Mouse (Mus musculus): ENCODE measurements around the gene Prpsap2. TPM values are rescaled to one million over a fixed set of nuclear protein-coding genes. Genes with fewer than 3 reads are reported as not detected.

The Prpsap2 gene
- 25.2 TPM for polyA plus RNA-seq (2017; shearing (Covaris generic))

GRCm38 (mm10) chr11:61761584-61762407 lies at the start of gene Prpsap2:
TSS of gene Prpsap2 (minus strand) at chr11:61762088.

GRCm38 (mm10) chr11:61720636-61721035 lies 41.3 kb downstream of the Prpsap2 start, which contains the start of gene Slc5a10:
TSS of gene Slc5a10 (minus strand) at chr11:61720826.

GRCm38 (mm10) chr11:61683907-61684731 lies 77.8 kb downstream of the Prpsap2 start, which contains the start of gene Fam83g:
TSS of gene Fam83g (plus strand) at chr11:61684091.

Other genes starting within 250 kb of the Prpsap2 start
- gene Epn2, start 182.4 kb downstream of the Prpsap2 start, polyA plus RNA-seq (2017; shearing (Covaris generic)), result 1.1 TPM
- 240 TPM for gene Grap, start 108.8 kb downstream of the Prpsap2 start, polyA plus RNA-seq (2017; shearing (Covaris generic))
- gene Fam83g, start 78.0 kb downstream of the Prpsap2 start, polyA plus RNA-seq (2017; shearing (Covaris generic)), result 1.00 TPM
- not detected for gene Slc5a10, start 41.3 kb downstream of the Prpsap2 start, polyA plus RNA-seq (2017; shearing (Covaris generic))
- gene Ulk2, start 93.0 kb upstream of the Prpsap2 start, polyA plus RNA-seq (2017; shearing (Covaris generic)), result 25.6 TPM
- 54.3 TPM for gene Akap10, start 168.2 kb upstream of the Prpsap2 start, polyA plus RNA-seq (2017; shearing (Covaris generic))
- 0.65 TPM for gene Specc1, start 194.7 kb upstream of the Prpsap2 start, polyA plus RNA-seq (2017; shearing (Covaris generic))

Measured in effector memory CD4-positive, alpha-beta T cell, adult 5 months (primary cell).